Mouse (Mus musculus): ENCODE results near the gene Nck2. TPM values are rescaled to one million over a fixed set of nuclear protein-coding genes. Genes with fewer than 3 reads are reported as not detected.

Gene Nck2
- polyA plus RNA-seq, 1 experiment from 2014 or later = 37.0 TPM

GRCm38 (mm10) chr1:43445170-43446088, 1.1 kb downstream of the Nck2 start:
- Histone ChIP-seq H3K27me3 (ENCODE audit: insufficient read depth, poor library complexity, severe bottlenecking) (no peaks in the 10 kb centered on the region), H3K9me3 (no peaks in the 10 kb centered on the region), H3K4me3 (peak overlapping the region; percentile 96), H3K27ac (peak overlapping the region; percentile 98), H3K36me3 (no peaks in the 10 kb centered on the region), H3K4me1 (peaks cover 29% of the 10 kb centered on the region)
- peak; percentile 88 for DNase-seq (ENCODE audit: low spot score)
- 1% methylated on average over 83 of the region's 86 CpGs for WGBS

GRCm38 (mm10) chr1:43446089-43446533, 1.7 kb downstream of the Nck2 start:
- H3K4me1 ChIP-seq = peaks cover 35% of the 10 kb centered on the region
- peak; percentile 83 for DNase-seq (ENCODE audit: low spot score)
- 0% methylated on average over 23 of the region's 44 CpGs for WGBS
- no peaks in the 10 kb centered on the region for H3K27me3 ChIP-seq (ENCODE audit: insufficient read depth, poor library complexity, severe bottlenecking)
- peak overlapping the region; percentile 96 for H3K4me3 ChIP-seq
- H3K27ac ChIP-seq = peak overlapping the region; percentile 98
- H3K36me3 ChIP-seq = no peaks in the 10 kb centered on the region
- H3K9me3 ChIP-seq = no peaks in the 10 kb centered on the region

GRCm38 (mm10) chr1:43446731-43447601, 2.6 kb downstream of the Nck2 start:
- peaks cover 37% of the 10 kb centered on the region for H3K4me1 ChIP-seq
- no peaks in the 10 kb centered on the region for H3K27me3 ChIP-seq (ENCODE audit: insufficient read depth, poor library complexity, severe bottlenecking)
- H3K36me3 ChIP-seq = no peaks in the 10 kb centered on the region
- peak overlapping the region; percentile 96 for H3K4me3 ChIP-seq
- H3K9me3 ChIP-seq = no peaks in the 10 kb centered on the region
- DNase-seq (ENCODE audit: low spot score) = peak; percentile 83
- peak overlapping the region; percentile 98 for H3K27ac ChIP-seq
- 12% methylated on average over 16 of the region's 16 CpGs for WGBS

GRCm38 (mm10) chr1:43447602-43448287, 3.4 kb downstream of the Nck2 start:
- H3K27ac ChIP-seq = no peak overlapping the region
- H3K36me3 ChIP-seq = no peaks in the 10 kb centered on the region
- no peak for DNase-seq (ENCODE audit: low spot score)
- peak overlapping the region; percentile 96 for H3K4me3 ChIP-seq
- H3K9me3 ChIP-seq = no peaks in the 10 kb centered on the region
- peaks cover 41% of the 10 kb centered on the region for H3K4me1 ChIP-seq
- no peaks in the 10 kb centered on the region for H3K27me3 ChIP-seq (ENCODE audit: insufficient read depth, poor library complexity, severe bottlenecking)
- 57% methylated on average over 9 of the region's 9 CpGs for whole genome bisulfite sequencing

- Histone ChIP-seq H3K27me3 (ENCODE audit: insufficient read depth, poor library complexity, severe bottlenecking) (no peaks in the 10 kb centered on the region), H3K9me3 (no peaks in the 10 kb centered on the region), H3K27ac (no peak overlapping the region), H3K4me3 (no peak overlapping the region), H3K36me3 (no peaks in the 10 kb centered on the region), H3K4me1 (peaks cover 39% of the 10 kb centered on the region)
- DNase-seq (ENCODE audit: low spot score) = no peak
- WGBS = 62% methylated on average over 1 of the region's 1 CpGs
These were observed 6.4 kb downstream of the Nck2 start for GRCm38 (mm10) chr1:43450811-43451210.

GRCm38 (mm10) chr1:43453683-43454082, 9.3 kb downstream of the Nck2 start:
- no peaks in the 10 kb centered on the region for H3K27me3 ChIP-seq (ENCODE audit: insufficient read depth, poor library complexity, severe bottlenecking)
- WGBS = 89% methylated on average over 3 of the region's 3 CpGs
- no peak for DNase-seq (ENCODE audit: low spot score)
- H3K4me1 ChIP-seq = peaks cover 30% of the 10 kb centered on the region
- no peaks in the 10 kb centered on the region for H3K36me3 ChIP-seq
- H3K27ac ChIP-seq = no peak overlapping the region
- no peaks in the 10 kb centered on the region for H3K9me3 ChIP-seq
- no peak overlapping the region for H3K4me3 ChIP-seq

GRCm38 (mm10) chr1:43454741-43455140, 10.4 kb downstream of the Nck2 start:
- Histone ChIP-seq H3K27ac (no peak overlapping the region), H3K4me3 (no peak overlapping the region), H3K27me3 (ENCODE audit: insufficient read depth, poor library complexity, severe bottlenecking) (no peaks in the 10 kb centered on the region), H3K36me3 (no peaks in the 10 kb centered on the region), H3K4me1 (peaks cover 30% of the 10 kb centered on the region), H3K9me3 (no peaks in the 10 kb centered on the region)
- WGBS = 81% methylated on average over 8 of the region's 8 CpGs
- no peak for DNase-seq (ENCODE audit: low spot score)

- no peak for DNase-seq (ENCODE audit: low spot score)
- Histone ChIP-seq H3K4me1 (peaks cover 27% of the 10 kb centered on the region), H3K9me3 (no peaks in the 10 kb centered on the region), H3K27ac (no peak overlapping the region), H3K36me3 (no peaks in the 10 kb centered on the region), H3K27me3 (ENCODE audit: insufficient read depth, poor library complexity, severe bottlenecking) (no peaks in the 10 kb centered on the region), H3K4me3 (no peak overlapping the region)
- WGBS = 65% methylated on average over 1 of the region's 1 CpGs
These were observed 10.8 kb downstream of the Nck2 start for GRCm38 (mm10) chr1:43455196-43455595.

- H3K4me1 ChIP-seq = peaks cover 19% of the 10 kb centered on the region; the same call in 1 of the 2 replicates
- 70% methylated on average over 7 of the region's 7 CpGs for WGBS
These were observed 12.8 kb downstream of the Nck2 start for GRCm38 (mm10) chr1:43457012-43457766.

GRCm38 (mm10) chr1:43460468-43460867, 16.1 kb downstream of the Nck2 start:
- H3K36me3 ChIP-seq = peaks cover 8% of the 10 kb centered on the region; the same call in 1 of the 2 replicates
- DNase-seq (ENCODE audit: low spot score) = no peak
- no peak overlapping the region for H3K4me3 ChIP-seq
- H3K4me1 ChIP-seq = peaks cover 15% of the 10 kb centered on the region; the same call in 1 of the 2 replicates
- H3K27ac ChIP-seq = no peak overlapping the region
- no peaks in the 10 kb centered on the region for H3K27me3 ChIP-seq (ENCODE audit: insufficient read depth, poor library complexity, severe bottlenecking)
- no peaks in the 10 kb centered on the region for H3K9me3 ChIP-seq
- 89% methylated on average over 5 of the region's 5 CpGs for WGBS

More at GRCm38 (mm10) chr1:43457012-43457766, 12.8 kb downstream of the Nck2 start:
- no peaks in the 10 kb centered on the region for H3K9me3 ChIP-seq
- H3K4me3 ChIP-seq = no peak overlapping the region
- H3K36me3 ChIP-seq = peaks cover 8% of the 10 kb centered on the region; the same call in 1 of the 2 replicates
- H3K27ac ChIP-seq = no peak overlapping the region
- no peaks in the 10 kb centered on the region for H3K27me3 ChIP-seq (ENCODE audit: insufficient read depth, poor library complexity, severe bottlenecking)
- DNase-seq (ENCODE audit: low spot score) = no peak

- no peak overlapping the region for H3K27ac ChIP-seq
- DNase-seq (ENCODE audit: low spot score) = no peak
These were observed 18.3 kb downstream of the Nck2 start for GRCm38 (mm10) chr1:43462666-43463065.

More at GRCm38 (mm10) chr1:43462666-43463065, 18.3 kb downstream of the Nck2 start:
- Histone ChIP-seq H3K27me3 (ENCODE audit: insufficient read depth, poor library complexity, severe bottlenecking) (no peaks in the 10 kb centered on the region), H3K9me3 (no peaks in the 10 kb centered on the region), H3K4me1 (peaks cover 25% of the 10 kb centered on the region), H3K4me3 (no peak overlapping the region), H3K36me3 (peaks cover 8% of the 10 kb centered on the region; the same call in 1 of the 2 replicates)
- WGBS = 64% methylated on average over 4 of the region's 4 CpGs
